Mouse (Mus musculus) bone marrow macrophage, adult 2 months (primary cell): ENCODE data around the gene Arhgap23.

ENCODE experiments used
- CTCF ChIP-seq: IDR thresholded peaks from 2 replicates; pipeline ENCODE4 v1.5.1; 2012; ENCODE audit warnings: low read depth, mild to moderate bottlenecking, low read length, moderate library complexity
- POLR2A ChIP-seq: IDR thresholded peaks from 2 replicates; pipeline ENCODE4 v1.6.1; 2012; ENCODE audit warnings: mild to moderate bottlenecking, low read depth, low read length, borderline replicate concordance

- no peak for TF ChIP-seq CTCF
- no peak for TF ChIP-seq POLR2A
Measured at GRCm38 (mm10) chr11:97419540-97419900, 4.2 kb downstream of the Arhgap23 start.
